Mouse (Mus musculus) stomach, embryonic 16.5 days (tissue): ENCODE data around the gene BC028528. TPM values are rescaled to one million over a fixed set of nuclear protein-coding genes. Genes with fewer than 3 reads are reported as not detected.
"Not testable (repeated sequence)": the region's sequence is repeated elsewhere in the genome, so short reads cannot be mapped to it uniquely, and the experiment has no call there.

Experiments used
- ATAC-seq: fragments of 200-750 bp; cut with Nextera tagmentation; 2 replicates; pipeline ENCODE4 v1.8.0; 2017; ENCODE audit warnings: moderate number of reproducible peaks, moderate TSS enrichment; ENCODE audit not compliant: insufficient read depth, low FRiP score
- H3K27ac ChIP-seq: fragments of 300-500 bp; sonication (generic); 2 replicates; pipeline ENCODE4 v1.5.1; 2014; ENCODE audit warnings: low read length
- H3K27me3 ChIP-seq: fragments of 300-500 bp; sonication (generic); 2 replicates; pipeline ENCODE4 v1.6.1; 2014; ENCODE audit warnings: low read length, control low read depth, mixed read lengths; ENCODE audit not compliant: control insufficient read depth, insufficient read depth
- H3K36me3 ChIP-seq: fragments of 300-500 bp; sonication (generic); 2 replicates; pipeline ENCODE4 v1.6.1; 2014; ENCODE audit warnings: low read length; ENCODE audit not compliant: control insufficient read depth, insufficient read depth
- H3K4me1 ChIP-seq: fragments of 300-500 bp; sonication (generic); 2 replicates; pipeline ENCODE4 v1.6.1; 2014; ENCODE audit warnings: low read length, control low read depth, mixed read lengths; ENCODE audit not compliant: control insufficient read depth, insufficient read depth
- H3K4me2 ChIP-seq: fragments of 300-500 bp; sonication (generic); 2 replicates; pipeline ENCODE4 v1.6.1; 2014; ENCODE audit warnings: low read depth, low read length, mixed read lengths
- H3K4me3 ChIP-seq: fragments of 300-500 bp; sonication (generic); replicated peaks from 2 replicates; pipeline ENCODE4 v1.5.1; 2014; ENCODE audit warnings: mild to moderate bottlenecking, low read length
- H3K9ac ChIP-seq: fragments of 300-500 bp; sonication (generic); 2 replicates; pipeline ENCODE4 v1.6.1; 2014; ENCODE audit warnings: low read length
- H3K9me3 ChIP-seq: fragments of 300-500 bp; sonication (generic); replicated peaks from 2 replicates; pipeline ENCODE4 v1.6.1; 2016; ENCODE audit warnings: low read length, control low read depth; ENCODE audit not compliant: control insufficient read depth
- WGBS: fragments of 180-500 bp; shearing (Covaris S2); extraction: QIAGEN DNeasy Blood & Tissue Kit; methylation state at CpG from one replicate; pipeline ENCODE4 v1.1.7; 2014; 5-methylcytosine and 5-hydroxymethylcytosine counted together
- polyA plus RNA-seq: library from polyadenylated mRNA; unstranded; fragments of >200 nt; fragmentation: Nextera tagmentation; extraction: Ambion mirVana; gene quantifications from 2 replicates; pipeline ENCODE4 v1.2.1, GENCODE M21; 2015

BC028528 gene
- polyA plus RNA-seq, 1 experiment from 2014 or later, result 28.8 TPM

DNA sequence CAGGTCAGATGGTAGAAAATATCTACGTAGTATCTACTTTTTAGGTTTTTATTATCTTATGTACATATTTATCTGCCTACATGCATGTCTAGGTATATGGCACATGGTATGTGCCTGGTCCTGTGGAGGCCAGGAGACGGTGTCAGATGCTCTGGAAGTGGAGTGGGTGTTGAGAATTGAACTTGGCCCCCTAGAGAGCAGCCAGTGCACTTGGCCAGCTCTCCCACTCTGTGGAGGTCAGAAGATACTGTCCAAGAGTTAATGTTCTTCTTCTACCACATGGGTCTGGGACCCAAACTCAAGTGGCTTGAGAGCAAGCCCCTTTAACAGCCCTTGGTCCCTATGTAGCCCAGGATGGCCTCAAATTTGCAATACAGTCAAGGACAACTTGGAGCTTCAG, 24.4 kb downstream of the BC028528 start:
- H3K4me3 ChIP-seq, result no peak overlapping the region
- no peak overlapping the region for H3K9ac ChIP-seq
- peaks cover 9% of the 10 kb centered on the region for H3K4me1 ChIP-seq
- 0 out of 2 replicates have a peak, but pooled peaks cover 8% of the 10 kb centered on the region for H3K36me3 ChIP-seq
- WGBS, result 88% methylated on average over 2 of the region's 2 CpGs
- ATAC-seq, result no peak
- H3K27me3 ChIP-seq, result no peaks in the 10 kb centered on the region
- H3K9me3 ChIP-seq, result no peaks in the 10 kb centered on the region
- H3K4me2 ChIP-seq, result no peak overlapping the region
- H3K27ac ChIP-seq, result no peak overlapping the region

DNA sequence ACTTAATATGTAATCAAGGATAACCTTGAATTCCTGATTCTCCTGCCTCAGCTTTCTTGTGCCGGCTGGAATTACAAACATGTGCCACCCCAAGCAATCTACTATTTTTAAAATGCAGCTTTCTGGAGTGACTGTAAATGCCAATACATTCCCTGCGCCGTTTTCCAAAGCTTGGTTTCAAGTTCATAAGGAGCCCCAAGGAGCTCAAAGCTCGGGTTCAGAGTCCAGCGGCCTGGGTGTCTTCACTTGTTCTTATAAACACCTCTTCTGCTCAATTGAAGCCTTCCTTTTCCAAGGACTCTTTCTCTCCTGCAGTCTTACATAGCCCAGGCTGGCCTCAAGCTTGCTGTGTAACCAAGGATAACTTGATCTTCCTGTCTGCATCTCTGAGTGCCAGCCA, 25.7 kb downstream of the BC028528 start:
- Histone ChIP-seq H3K36me3 (0 out of 2 replicates have a peak, but pooled peaks cover 8% of the 10 kb centered on the region), H3K4me2 (no peak overlapping the region), H3K9me3 (no peaks in the 10 kb centered on the region), H3K27ac (no peak overlapping the region), H3K27me3 (no peaks in the 10 kb centered on the region), H3K4me3 (no peak overlapping the region), H3K4me1 (peaks cover 4% of the 10 kb centered on the region), H3K9ac (no peak overlapping the region)
- ATAC-seq, result no peak
- WGBS, result 84% methylated on average over 5 of the region's 5 CpGs

DNA sequence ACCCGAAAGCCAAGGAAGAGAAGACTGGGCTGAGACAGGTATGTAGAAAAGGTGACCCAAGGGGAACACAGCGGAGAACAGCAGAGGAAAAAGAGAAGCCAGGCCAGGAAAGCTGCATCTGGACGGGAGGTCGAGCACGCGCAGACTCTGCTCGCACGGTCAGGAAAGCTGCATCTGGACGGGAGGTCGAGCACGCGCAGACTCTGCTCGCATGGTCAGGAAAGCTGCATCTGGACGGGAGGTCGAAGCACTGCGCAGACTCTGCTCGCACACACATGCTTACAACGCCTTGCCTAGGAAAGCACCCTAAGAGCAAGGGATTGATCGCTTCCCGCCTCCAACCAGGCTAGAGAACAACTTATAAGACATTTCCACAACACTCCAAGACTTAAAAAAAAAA, 26.2 kb downstream of the BC028528 start:
- no peak for ATAC-seq
- 0 out of 2 replicates have a peak, but pooled peaks cover 8% of the 10 kb centered on the region for H3K36me3 ChIP-seq
- H3K9me3 ChIP-seq, result no peaks in the 10 kb centered on the region
- H3K27ac ChIP-seq, result no peak overlapping the region
- H3K4me1 ChIP-seq, result peaks cover 4% of the 10 kb centered on the region
- H3K4me3 ChIP-seq, result no peak overlapping the region
- no peaks in the 10 kb centered on the region for H3K27me3 ChIP-seq
- no peak overlapping the region for H3K4me2 ChIP-seq
- 83% methylated on average over 20 of the region's 20 CpGs for WGBS
- no peak overlapping the region for H3K9ac ChIP-seq

- Histone ChIP-seq H3K9me3 (no peaks in the 10 kb centered on the region), H3K27me3 (no peaks in the 10 kb centered on the region), H3K36me3 (0 out of 2 replicates have a peak, but pooled peaks cover 8% of the 10 kb centered on the region), H3K27ac (no peak overlapping the region), H3K4me1 (no peaks in the 10 kb centered on the region), H3K4me2 (no peak overlapping the region), H3K4me3 (no peak overlapping the region), H3K9ac (no peak overlapping the region)
- no peak for ATAC-seq
- WGBS, result 68% methylated on average over 5 of the region's 5 CpGs
These were observed 26.8 kb downstream of the BC028528 start for GRCm38 (mm10) chr3:95865050-95865449.

DNA sequence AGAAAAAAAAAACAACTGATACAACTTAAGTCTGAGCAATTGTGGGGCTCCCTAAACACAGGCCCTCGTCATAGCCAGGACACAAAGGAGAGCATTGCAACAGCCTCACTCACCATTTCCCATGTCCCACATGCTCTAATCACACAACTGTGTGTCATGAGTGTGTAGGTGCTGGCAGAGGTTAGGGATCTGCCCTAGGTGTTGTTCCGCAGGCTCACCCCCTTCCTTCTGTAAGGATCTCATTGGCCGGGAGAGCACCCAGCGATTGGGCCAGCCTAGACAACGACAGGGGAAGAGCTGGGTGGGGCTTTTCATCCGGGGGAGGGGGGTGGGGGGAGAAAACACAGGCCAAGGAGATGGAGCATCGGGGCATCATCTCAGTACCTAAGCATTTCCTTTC, 28.2 kb downstream of the BC028528 start:
- no peak overlapping the region for H3K27ac ChIP-seq
- H3K4me1 ChIP-seq, result no peaks in the 10 kb centered on the region
- no peak for ATAC-seq
- no peaks in the 10 kb centered on the region for H3K27me3 ChIP-seq
- no peak overlapping the region for H3K4me3 ChIP-seq
- H3K9ac ChIP-seq, result no peak overlapping the region
- H3K36me3 ChIP-seq, result 0 out of 2 replicates have a peak, but pooled peaks cover 5% of the 10 kb centered on the region
- H3K9me3 ChIP-seq, result no peaks in the 10 kb centered on the region
- 66% methylated on average over 7 of the region's 7 CpGs for WGBS
- no peak overlapping the region for H3K4me2 ChIP-seq

- H3K27ac ChIP-seq, result no peak overlapping the region
- no peak overlapping the region for H3K4me3 ChIP-seq
- ATAC-seq, result no peak
- 46% methylated on average over 2 of the region's 2 CpGs for WGBS
- H3K36me3 ChIP-seq, result 0 out of 2 replicates have a peak, but pooled peaks cover 5% of the 10 kb centered on the region
- H3K4me1 ChIP-seq, result no peaks in the 10 kb centered on the region
- H3K27me3 ChIP-seq, result no peaks in the 10 kb centered on the region
- no peak overlapping the region for H3K9ac ChIP-seq
- no peaks in the 10 kb centered on the region for H3K9me3 ChIP-seq
- H3K4me2 ChIP-seq, result no peak overlapping the region
These were observed 30.0 kb downstream of the BC028528 start for GRCm38 (mm10) chr3:95861796-95862195.

DNA sequence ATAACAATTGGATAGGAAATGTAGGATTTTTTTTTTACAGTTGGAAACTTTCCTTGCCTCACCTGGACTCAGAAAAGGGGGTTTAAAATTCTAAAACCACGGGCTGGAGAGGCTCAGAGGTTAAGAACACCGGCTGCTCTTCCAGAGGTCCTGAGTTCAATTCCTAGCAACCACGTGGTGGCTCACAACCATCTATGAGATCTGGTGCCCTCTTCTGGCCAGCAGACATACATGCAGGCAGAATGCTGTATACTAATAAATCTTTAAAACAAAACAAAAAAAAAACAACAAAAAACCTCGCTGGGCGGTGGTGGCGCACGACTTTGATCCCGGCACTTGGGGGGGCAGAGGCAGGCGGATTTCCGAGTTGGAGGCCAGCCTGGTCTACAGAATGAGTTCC, 30.6 kb downstream of the BC028528 start:
- no peak for ATAC-seq
- no peaks in the 10 kb centered on the region for H3K4me1 ChIP-seq
- no peak overlapping the region for H3K4me2 ChIP-seq
- WGBS, result 75% methylated on average over 10 of the region's 10 CpGs
- no peaks in the 10 kb centered on the region for H3K27me3 ChIP-seq
- no peaks in the 10 kb centered on the region for H3K9me3 ChIP-seq
- H3K4me3 ChIP-seq, result no peak overlapping the region
- H3K36me3 ChIP-seq, result 0 out of 2 replicates have a peak, but pooled peaks cover 5% of the 10 kb centered on the region
- no peak overlapping the region for H3K27ac ChIP-seq
- no peak overlapping the region for H3K9ac ChIP-seq

- H3K27ac ChIP-seq, result no peak overlapping the region
- WGBS, result 88% methylated on average over 3 of the region's 3 CpGs
- no peaks in the 10 kb centered on the region for H3K9me3 ChIP-seq
- no peaks in the 10 kb centered on the region for H3K27me3 ChIP-seq
- no peaks in the 10 kb centered on the region for H3K4me1 ChIP-seq
- no peak overlapping the region for H3K4me3 ChIP-seq
- no peak for ATAC-seq
- H3K36me3 ChIP-seq, result 0 out of 2 replicates have a peak, but pooled peaks cover 5% of the 10 kb centered on the region
- H3K9ac ChIP-seq, result no peak overlapping the region
- H3K4me2 ChIP-seq, result no peak overlapping the region
These were observed 31.5 kb downstream of the BC028528 start for GRCm38 (mm10) chr3:95860323-95860722.

GRCm38 (mm10) chr3:95858278-95858677, 33.5 kb downstream of the BC028528 start:
- H3K27ac ChIP-seq, ATAC-seq, H3K27me3 ChIP-seq, H3K9me3 ChIP-seq, H3K4me3 ChIP-seq, H3K4me1 ChIP-seq, H3K9ac ChIP-seq, H3K36me3 ChIP-seq, H3K4me2 ChIP-seq: not testable (repeated sequence)
- 72% methylated on average over 3 of the region's 3 CpGs for WGBS

DNA sequence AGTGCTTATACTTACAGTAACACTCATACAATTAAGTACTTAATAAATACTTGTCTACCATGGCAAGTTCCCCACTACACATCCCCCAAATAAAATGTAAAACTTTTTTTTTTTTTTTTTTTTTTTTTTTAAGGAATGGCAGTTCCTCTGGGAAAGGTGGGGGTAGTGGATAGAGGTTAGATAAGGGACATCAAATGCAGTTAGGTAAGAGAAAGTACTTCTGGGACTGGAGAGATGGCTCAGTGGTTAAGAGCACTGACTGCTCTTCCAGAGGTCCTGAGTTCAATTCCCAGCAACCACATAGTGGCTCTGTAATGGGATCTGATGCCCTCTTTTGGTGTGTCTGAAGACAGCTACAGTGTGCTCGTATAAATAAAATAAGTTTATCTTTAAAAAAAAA, 34.8 kb downstream of the BC028528 start:
- H3K27ac ChIP-seq, H3K4me1 ChIP-seq, H3K4me2 ChIP-seq, H3K27me3 ChIP-seq, H3K4me3 ChIP-seq, H3K9ac ChIP-seq, ATAC-seq, H3K36me3 ChIP-seq, H3K9me3 ChIP-seq: not testable (repeated sequence)
- 83% methylated on average over 1 of the region's 1 CpGs for WGBS
